Mouse (Mus musculus): ENCODE results near the gene Lclat1. TPM values are rescaled to one million over a fixed set of nuclear protein-coding genes. Genes with fewer than 3 reads are reported as not detected.

Lclat1 gene
- polyA plus RNA-seq, 1 experiment: 2.9 TPM

DNA sequence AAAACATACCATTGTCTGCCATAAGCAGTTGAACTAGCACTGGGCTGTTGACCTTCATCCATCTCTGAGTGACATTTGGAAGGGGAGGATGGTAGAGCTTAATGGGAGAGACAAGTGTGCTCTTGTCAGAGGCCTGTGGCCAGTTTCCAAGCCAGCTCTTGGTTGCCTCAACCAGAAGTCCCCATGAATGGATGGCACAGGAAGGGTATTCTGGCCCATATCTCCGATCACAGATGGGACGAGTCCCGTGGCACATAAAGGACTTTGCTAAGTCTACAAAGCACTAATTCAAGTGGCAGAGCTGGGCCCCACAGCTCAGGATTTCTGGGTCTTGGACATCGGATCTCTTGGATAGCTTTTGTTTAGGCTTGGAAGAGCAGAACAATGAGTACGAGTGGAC, 148.0 kb downstream of the Lclat1 start:
- no peak for TF ChIP-seq GATA1 (IDR thresholded peaks at IDR 0.05; ENCODE audit: low read length)

GRCm38 (mm10) chr17:73258620-73259019, 150.8 kb downstream of the Lclat1 start:
- TF ChIP-seq GATA1 (IDR thresholded peaks at IDR 0.05; ENCODE audit: low read length): no peak

DNA sequence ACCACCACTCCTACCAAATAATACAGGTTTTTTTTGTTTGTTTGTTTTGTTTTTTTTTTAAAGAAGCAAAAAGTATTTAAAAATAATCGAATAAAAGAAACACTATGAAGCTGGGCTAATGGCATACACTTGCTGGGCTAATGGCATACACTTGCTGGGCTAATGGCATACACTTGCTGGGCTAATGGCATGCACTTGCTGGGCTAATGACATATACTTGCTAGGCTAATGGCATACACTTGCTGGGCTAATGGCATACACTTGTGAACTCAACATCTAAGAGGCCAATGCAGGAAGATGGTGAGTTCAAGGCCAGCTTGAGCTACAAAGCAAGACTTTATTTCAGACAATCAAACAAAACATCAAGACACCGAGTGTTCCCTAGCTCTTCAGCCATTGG, 154.8 kb downstream of the Lclat1 start:
- TF ChIP-seq GATA1 (IDR thresholded peaks at IDR 0.05; ENCODE audit: low read length): no peak

DNA sequence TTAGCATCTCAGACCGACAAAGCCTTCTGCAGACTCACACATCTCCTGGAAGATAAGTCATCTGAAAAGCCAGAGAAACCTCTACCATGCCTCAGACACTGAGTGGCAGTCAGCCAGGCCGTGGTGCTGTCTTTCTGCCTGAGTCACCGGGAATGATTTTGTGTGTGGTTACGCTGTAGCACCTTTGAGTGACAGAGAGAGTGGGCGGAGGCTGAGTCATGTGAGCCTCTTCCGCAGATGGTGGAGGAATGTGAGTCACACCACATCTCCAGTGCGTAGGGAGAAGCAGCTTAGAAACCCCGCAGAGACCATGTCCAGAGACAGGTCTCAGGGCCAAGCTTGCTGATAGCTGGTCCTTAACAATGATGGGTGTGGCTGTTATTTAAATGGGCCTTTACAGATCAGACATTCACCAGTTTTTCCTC, 155.3 kb downstream of the Lclat1 start:
- no peak for TF ChIP-seq GATA1 (IDR thresholded peaks at IDR 0.05; ENCODE audit: low read length)

DNA sequence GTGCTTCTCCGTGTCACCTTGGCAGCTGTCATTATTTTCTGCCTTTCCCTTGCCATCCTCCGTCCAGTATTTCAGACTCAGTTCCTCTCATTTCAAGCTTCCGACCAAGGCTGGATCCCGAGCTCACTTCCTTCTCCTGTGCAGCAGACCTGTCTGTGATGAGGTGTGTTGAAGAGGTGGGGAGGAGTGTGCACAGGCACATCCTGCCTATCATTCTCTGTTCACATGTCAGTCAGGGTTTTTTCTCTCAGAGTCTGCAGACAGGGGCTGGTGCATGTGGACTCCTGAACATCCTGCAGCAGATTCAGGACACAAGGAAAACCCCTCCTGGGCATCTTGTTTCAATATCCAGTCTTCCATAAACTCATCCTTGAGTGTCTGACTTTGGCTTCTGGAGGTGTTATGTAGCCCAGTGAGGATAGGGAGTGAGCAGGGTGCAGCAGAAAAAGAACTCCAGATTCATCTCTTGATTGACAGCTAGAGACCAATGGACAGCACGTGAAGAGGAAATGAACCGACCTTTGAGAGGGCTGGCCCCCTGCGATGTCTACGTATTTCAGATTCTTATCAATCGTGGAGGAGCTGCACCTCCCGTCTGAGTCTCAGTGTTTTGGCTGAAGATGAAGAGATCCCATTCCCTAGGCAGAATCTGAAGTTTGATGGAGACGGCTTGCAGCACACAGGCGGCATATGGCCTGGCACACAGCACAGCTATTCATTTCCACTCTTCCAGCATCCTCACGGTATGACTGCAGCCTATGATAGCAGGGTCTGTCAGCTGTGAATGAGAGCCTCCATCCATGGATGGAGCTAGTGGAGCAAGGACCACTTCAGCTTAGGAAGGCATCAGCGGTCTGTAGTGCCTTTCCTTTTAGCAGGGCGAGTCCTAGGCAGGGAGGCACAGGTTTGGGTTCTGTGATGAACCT, 163.3 kb downstream of the Lclat1 start:
- no peak for TF ChIP-seq GATA1 (IDR thresholded peaks at IDR 0.05; ENCODE audit: low read length)

DNA sequence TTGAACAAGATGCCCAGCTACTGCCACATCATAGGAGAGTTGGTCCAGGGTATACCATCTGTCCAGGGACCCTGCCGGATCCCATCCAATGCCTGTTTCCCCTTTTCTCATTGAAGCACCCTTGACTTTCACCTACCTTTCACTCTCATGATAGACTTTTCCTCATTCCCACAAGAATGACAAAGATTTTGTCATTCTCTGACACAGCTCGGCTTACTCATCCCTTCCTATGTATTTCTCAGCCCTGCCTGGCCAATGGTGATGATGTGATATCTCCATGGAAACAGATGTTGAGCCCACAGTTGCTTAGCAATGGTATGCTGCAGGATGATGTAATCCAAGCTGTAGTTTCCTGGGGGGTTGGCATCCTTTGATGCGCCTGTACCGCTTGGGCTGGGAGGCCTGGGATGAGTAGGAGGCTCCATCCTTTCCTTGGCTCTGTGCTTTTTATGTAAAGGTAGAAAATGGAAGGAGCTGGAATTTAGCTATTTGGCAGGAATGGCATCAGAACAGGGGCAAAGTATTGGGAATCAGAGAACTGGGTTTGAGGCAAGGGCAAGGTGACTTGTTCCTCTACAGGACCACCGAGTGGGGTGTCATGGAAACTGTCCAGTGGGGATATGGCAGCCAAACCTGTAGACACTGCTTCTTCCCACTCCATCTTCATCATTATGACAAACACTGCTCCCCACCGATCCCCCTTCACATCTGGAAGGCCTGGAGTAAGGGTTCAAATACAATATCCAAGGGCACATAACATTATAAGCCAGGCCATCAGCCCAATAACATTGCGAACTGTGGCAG, 164.2 kb downstream of the Lclat1 start:
- no peak for TF ChIP-seq GATA1 (IDR thresholded peaks at IDR 0.05; ENCODE audit: low read length)

DNA sequence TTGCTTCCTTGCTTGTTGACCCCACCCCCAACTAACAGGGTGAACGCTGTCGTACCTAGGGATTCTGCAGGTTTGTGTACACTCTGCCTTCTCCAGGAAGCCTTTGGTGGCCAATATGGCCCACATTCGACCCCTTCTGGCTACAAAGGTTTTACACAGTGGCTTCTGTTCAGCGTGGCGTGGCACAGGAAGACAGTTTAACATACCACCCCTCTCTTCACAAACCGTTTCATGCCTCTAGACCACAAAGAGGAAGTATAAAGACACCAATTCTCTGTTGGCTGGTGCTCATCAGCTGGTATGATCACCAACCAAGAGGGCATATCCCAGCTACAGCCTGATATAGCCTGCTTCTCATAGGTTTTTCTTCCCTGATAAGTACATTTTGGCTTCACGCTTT, 166.0 kb downstream of the Lclat1 start:
- TF ChIP-seq GATA1 (IDR thresholded peaks at IDR 0.05; ENCODE audit: low read length): no peak

GRCm38 (mm10) chr17:73275066-73275465, 167.3 kb downstream of the Lclat1 start:
- no peak for TF ChIP-seq GATA1 (IDR thresholded peaks at IDR 0.05; ENCODE audit: low read length)

DNA sequence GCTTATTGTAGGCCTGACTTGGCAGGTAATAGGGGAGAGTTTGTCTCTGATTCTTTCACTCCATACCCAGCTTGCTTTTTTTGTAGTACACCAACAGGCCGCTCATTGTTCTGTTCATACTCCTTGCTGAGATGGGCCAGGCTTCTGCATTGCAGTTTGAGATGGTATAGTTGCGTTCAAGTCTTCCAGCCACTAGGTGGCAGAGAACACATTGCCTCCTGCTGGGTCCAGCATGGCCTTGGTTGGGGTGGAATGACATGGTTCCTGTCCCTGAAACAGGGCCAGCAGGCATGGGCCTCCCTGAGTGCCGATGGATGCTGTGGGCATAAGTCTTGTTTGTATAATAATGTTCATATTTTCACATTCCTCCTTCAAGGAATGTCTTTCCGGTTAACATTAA, 170.0 kb downstream of the Lclat1 start:
- TF ChIP-seq GATA1 (IDR thresholded peaks at IDR 0.05; ENCODE audit: low read length): no peak

DNA sequence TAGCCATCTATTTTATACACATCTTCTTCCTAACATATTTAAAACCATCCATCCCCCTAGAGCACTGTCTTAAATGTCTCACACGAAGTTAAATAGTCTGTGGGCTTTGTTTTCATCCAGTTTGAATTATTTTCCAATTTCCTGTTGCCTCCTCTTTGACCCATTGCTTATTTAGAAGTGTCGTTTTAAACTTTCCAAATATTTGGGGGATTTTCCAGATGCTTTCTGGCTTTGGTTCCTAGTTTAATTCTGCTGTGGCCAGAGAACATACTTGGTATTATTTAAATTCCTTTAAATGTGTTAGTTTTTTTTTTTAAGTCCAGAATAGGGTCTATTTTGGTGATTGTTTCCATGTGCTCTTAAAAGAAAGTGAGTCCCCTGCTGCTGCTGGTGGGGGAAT, 176.5 kb downstream of the Lclat1 start:
- no peak for TF ChIP-seq GATA1 (IDR thresholded peaks at IDR 0.05; ENCODE audit: low read length)

Other genes with a start within 250 kb of the Lclat1 start
- 0.03 TPM in 1 of 2 replicates, not detected in the other for gene Lbh, start 189.7 kb upstream of the Lclat1 start, polyA plus RNA-seq (2012)